Mouse (Mus musculus) layer of hippocampus, postnatal 25 days (tissue): Measurements from ENCODE around the gene Slc22a17. TPM values are rescaled to one million over a fixed set of nuclear protein-coding genes. Genes with fewer than 3 reads are reported as not detected.

Experiments used
- DNase-seq, 2 experiments: peaks; one replicate each; pipeline ENCODE4 v3.0.0; 2022; ENCODE audit warnings: mixed read lengths in 2 of 2, low spot score in 1 of 2; ENCODE audit errors: extremely low spot score in 1 of 2
- microRNA-seq, 2 experiments: library from miRNA; unstranded; fragments of <30 nt; microRNA quantifications; one replicate each; pipeline ENCODE4 v1.2.0; 2021
- total RNA-seq, 2 experiments: library from RNA; stranded (reverse); gene quantifications; 2 replicates each; pipeline ENCODE4 v1.2.3; 2021

The Slc22a17 gene
- total RNA-seq, 2 experiments from 2014 or later: 715 to 737 TPM

DNA sequence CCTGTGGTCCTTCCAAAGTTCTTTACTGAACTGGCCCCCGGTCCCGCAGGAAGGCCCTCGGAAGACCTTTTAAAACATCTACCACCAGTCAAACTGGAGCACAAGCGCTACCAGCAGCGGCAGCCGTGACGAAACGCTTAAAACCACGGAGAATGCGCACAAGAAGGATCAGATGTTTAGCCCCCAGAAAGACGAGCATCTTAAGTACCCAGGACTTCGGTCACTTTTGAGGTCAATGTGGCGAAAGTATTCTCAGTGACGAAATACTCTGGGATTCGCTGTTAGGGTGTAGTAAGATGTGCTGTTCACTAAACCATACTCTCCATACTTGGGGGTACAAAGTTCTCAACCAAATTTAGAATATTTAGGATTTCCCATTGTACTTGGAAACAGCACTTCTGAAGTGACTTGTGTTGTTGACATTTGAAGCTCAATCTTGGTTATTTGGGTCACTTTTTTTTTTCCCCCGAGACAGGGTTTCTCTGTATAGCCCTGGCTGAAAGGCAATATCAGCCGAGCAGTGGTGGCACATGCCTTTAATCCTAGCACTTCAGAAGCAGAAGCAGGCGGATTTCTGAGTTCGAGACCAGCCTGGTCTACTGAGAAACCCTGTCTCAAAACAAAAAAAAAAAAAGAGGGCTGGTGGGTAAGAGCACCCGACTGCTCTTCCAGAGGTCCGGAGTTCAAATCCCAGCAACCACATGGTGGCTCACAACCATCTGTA lies 48.5 kb downstream of the Slc22a17 start:
- no peak for DNase-seq

DNA sequence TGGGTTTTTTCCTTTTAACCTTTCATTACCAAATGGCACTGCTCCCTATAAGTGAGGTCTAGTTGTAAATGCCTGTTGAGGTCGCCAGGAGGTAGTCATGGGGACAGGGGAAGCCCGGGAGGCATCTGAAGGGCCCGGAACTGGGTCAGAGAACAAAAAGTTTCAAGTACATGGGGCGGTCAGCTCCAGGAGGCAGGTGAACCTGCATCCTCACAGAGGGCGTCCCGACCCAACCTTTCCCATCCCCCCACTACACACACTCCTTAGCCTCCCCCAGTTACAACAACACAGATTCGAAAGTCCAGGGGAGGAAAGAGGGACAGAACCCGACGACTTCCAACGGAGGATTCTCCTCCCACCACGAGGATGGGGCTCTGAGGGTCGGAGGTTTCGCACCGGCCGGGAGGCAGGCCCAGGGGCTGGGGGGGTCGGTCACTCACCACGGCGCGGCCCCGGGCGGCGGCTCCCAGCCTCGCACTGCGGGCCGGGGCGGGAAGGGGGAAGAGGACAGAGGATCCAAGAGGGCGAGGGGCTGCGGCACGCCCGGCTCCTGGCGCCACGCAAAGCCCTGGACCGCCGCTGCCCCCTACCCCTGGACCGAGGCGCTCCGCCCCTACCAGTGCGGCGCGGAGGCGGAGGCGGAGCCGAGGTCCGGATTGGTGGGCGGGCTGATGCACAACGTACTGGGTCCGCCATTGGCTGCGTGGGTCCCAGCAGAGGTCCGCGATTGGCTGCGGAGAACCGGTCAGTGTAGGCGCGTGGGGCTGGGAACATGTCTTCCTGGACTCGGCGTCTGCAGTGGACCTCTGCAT lies 49.2 kb downstream of the Slc22a17 start:
- DNase-seq: peak; percentile 75 to 81

- DNase-seq: peak in 1 of 2 experiments; percentile 75
Measured at GRCm38 (mm10) chr14:54860511-54860910, 52.4 kb downstream of the Slc22a17 start.

GRCm38 (mm10) chr14:54857891-54858290 lies 55.0 kb downstream of the Slc22a17 start:
- DNase-seq: no peak

DNA sequence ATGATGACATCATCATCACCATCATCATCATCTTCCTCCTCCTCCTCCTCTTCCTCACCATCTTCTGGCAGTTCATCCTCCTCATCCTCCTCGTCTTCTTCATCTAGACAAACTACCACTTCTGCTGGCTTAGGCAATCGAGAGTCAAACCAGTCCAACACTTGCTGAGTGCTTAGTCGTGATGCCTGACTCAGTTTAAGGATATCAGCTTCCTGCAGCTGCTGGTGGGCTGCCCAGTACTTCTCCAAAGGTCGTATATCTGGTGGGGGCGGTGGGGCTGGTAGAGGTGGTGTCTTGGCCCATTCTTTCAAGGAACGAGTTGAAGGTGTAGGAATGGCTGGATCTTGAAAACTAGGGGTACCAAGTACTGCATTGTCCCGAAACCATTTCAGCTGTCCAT lies 56.2 kb downstream of the Slc22a17 start:
- DNase-seq: no peak

Small RNAs within 50 kb of the gene (microRNA-seq; reads per million reads assigned to microRNA genes)
- 0.60 to 3.5 reads per million in 2 experiments for gene Mir208a

Other genes starting within 250 kb of the Slc22a17 start
- 10 to 100 TPM; 27.3 to 28.7 TPM for gene 1700123O20Rik, start 226.9 kb downstream of the Slc22a17 start, total RNA-seq
- gene Acin1, start 226.2 kb downstream of the Slc22a17 start, total RNA-seq: 100 to 1,000 TPM; 172 to 215 TPM
- not detected for gene Gm29776, start 214.3 kb downstream of the Slc22a17 start, total RNA-seq
- gene Cebpe, start 201.0 kb downstream of the Slc22a17 start, total RNA-seq: not detected
- 10 to 100 TPM; 54.3 to 61.2 TPM for gene Slc7a8, start 131.2 kb downstream of the Slc22a17 start, total RNA-seq
- gene Rnf212b, start 99.0 kb downstream of the Slc22a17 start, total RNA-seq: not detected
- gene Homez, start 42.2 kb downstream of the Slc22a17 start, total RNA-seq: 10 to 100 TPM; 21.9 to 23.6 TPM
- gene Ppp1r3e, start 35.6 kb downstream of the Slc22a17 start, total RNA-seq: 10 to 100 TPM; 19.4 to 22.6 TPM
- gene Bcl2l2, start 29.8 kb downstream of the Slc22a17 start, total RNA-seq: 100 to 1,000 TPM; 108 to 117 TPM
- 10 to 100 TPM in 1 of 2 experiments, 1 to 10 TPM in 1; 3.1 to 13.8 TPM for gene Gm20521, start 29.7 kb downstream of the Slc22a17 start, total RNA-seq
- 100 to 1,000 TPM; 193 to 262 TPM for gene Pabpn1, start 20.6 kb downstream of the Slc22a17 start, total RNA-seq
- gene Efs, start 13.0 kb upstream of the Slc22a17 start, total RNA-seq: 10 to 100 TPM; 11.0 to 12.7 TPM
- gene Il25, start 19.6 kb upstream of the Slc22a17 start, total RNA-seq: under 1 TPM in 1 of 2 experiments, not detected in 1; 0.59 TPM
- 10 to 100 TPM; 75.4 to 89.3 TPM for gene Cmtm5, start 23.1 kb upstream of the Slc22a17 start, total RNA-seq
- 1 to 10 TPM; 1.4 to 4.8 TPM for gene Myh6, start 53.8 kb upstream of the Slc22a17 start, total RNA-seq
- gene Gm17428, start 63.8 kb upstream of the Slc22a17 start, total RNA-seq: not detected
- gene Myh7, start 81.5 kb upstream of the Slc22a17 start, total RNA-seq: 10 to 100 TPM in 1 of 2 experiments, 1 to 10 TPM in 1; 7.8 to 10.3 TPM
- 10 to 100 TPM; 31.4 to 31.8 TPM for gene Ngdn, start 102.3 kb upstream of the Slc22a17 start, total RNA-seq
- gene Zfhx2, start 179.2 kb upstream of the Slc22a17 start, total RNA-seq: 10 to 100 TPM; 37.8 to 63.0 TPM
- 10 to 100 TPM; 21.9 to 22.9 TPM for gene Thtpa, start 181.7 kb upstream of the Slc22a17 start, total RNA-seq
- gene Ap1g2, start 193.5 kb upstream of the Slc22a17 start, total RNA-seq: 10 to 100 TPM; 15.7 to 19.4 TPM
- 100 to 1,000 TPM; 422 to 463 TPM for gene Jph4, start 203.8 kb upstream of the Slc22a17 start, total RNA-seq